Mouse (Mus musculus) adrenal gland, postnatal 4 days (tissue): ENCODE data around the gene Gpr87. TPM values are rescaled to one million over a fixed set of nuclear protein-coding genes. Genes with fewer than 3 reads are reported as not detected.
"Not testable (repeated sequence)": the region's sequence is repeated elsewhere in the genome, so short reads cannot be mapped to it uniquely, and the experiment has no call there.

Experiments
- DNase-seq, 2 experiments: peaks; one replicate each; pipeline ENCODE4 v3.0.0; 2021 to 2022; ENCODE audit warnings: low spot score in 2 of 2, mixed read lengths in 2 of 2
- total RNA-seq, 2 experiments: library from RNA; stranded (reverse); gene quantifications; 2 replicates each; pipeline ENCODE4 v1.2.3; 2021

Gene Gpr87
- total RNA-seq, 2 experiments from 2014 or later = not detected

DNA sequence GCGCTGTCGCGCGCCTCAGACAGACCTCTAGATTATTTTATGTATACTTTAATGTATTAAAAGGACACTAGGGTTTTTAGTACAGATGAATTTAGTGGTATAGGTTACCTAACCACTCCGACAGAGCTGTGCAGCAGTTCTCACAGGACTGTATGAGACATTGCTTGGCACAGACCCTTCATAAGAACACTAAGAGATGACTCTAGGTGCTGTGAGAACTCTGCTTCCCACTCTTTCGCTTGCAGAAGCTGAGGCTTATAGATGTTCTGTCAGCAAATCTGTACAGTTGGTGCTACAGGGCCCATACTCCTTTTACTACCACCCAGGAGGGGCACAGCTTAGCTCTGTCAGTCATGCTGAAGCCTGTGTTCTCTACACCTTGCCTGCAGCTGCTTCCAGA lies 3.2 kb downstream of the Gpr87 start:
- DNase-seq = no peak

DNA sequence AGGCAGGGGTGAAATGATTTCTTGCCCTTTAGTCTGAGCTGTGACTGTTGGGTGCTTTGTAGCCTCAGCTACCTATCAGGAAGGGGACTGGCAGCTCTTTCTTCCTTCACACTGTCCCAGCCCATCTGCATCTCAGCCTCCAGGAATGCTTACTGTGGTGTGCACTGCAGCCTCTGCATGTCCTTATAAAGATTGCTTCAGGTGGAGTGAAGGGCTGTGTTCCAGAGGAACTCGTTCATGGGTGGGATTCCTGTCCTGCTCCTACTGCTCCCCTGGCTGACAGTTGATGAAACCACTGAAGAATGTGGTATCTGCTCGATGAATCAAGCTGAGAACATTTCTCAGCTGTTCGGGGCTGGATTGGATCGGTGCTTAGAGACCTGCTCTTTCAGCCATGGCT lies 7.6 kb downstream of the Gpr87 start:
- DNase-seq = no peak

DNA sequence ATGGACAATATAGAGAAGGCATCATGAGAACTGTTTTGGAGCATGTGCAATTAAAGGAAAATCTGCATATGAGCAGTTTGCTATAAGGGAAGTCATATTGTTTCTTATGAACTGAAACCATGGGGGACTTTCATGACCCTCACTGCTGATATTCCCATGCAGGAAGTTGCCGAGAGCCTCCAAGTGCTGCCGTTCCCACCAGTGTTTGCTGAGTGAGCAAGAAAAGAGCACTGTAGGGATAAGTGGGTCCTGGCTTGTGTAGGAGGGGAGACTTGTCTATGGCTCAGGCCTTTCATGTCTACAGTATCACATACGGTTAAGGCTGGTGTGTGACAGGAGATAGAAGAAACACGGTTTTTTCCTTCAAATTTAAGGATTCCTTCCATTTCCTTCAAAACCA lies 9.2 kb downstream of the Gpr87 start:
- no peak for DNase-seq

DNA sequence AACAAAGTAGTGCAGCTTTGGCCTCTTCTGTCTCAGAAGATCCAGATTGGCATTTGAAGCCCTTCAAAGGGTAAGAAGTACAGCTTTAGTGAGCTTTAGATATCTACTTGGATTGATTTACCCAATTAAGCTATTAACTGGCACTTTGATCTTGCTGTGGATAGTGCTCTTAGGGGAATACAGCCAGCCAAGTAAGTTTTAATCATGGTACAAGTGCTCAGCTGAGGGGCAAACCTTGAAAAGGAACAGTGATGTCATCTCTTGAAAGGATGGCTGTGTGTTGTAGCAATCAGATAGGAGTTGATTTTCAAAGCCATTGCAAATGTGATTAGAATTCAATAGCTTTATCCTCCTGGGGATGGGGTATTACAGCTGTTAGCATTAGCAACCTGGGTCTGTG lies 12.8 kb downstream of the Gpr87 start:
- no peak for DNase-seq

DNA sequence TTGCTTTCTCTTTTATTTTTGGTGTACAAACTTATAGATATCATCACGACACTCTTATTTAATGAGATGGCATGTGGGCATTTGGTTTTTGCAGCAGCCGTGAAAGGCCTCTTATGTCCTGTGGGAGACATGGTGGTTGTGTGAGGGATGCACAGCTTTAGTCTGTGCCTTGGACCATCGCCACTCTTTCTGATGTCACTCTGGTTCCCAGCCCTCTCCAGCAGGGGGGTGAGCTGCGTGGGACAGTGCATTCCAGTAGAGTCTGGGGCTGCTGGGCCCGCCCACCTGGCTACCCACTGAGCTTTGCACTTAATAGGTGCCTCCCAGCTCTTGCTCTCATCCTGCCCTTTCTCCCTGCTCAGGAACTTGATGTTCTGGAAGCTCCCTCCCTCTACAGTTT lies 13.8 kb downstream of the Gpr87 start:
- no peak for DNase-seq

DNA sequence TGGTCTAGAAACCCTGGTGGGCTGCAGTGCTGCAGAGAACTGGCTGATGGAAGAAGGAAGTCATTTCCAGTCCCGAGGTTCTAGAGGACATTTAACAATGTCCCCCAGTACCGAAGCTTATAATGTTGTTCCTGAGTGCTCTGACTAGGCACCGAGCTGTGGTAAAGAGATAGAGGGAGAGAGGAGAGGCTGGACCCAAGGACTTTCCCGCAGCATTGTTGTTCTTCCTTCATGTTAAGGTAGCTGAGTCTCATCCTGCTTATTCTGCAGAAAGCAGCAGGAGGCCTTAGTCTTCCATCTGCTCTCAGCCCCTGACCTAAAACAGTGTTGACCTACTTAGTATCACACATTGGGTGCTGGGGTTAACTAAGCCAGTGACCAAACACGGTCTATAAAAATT lies 18.0 kb downstream of the Gpr87 start:
- no peak for DNase-seq

DNA sequence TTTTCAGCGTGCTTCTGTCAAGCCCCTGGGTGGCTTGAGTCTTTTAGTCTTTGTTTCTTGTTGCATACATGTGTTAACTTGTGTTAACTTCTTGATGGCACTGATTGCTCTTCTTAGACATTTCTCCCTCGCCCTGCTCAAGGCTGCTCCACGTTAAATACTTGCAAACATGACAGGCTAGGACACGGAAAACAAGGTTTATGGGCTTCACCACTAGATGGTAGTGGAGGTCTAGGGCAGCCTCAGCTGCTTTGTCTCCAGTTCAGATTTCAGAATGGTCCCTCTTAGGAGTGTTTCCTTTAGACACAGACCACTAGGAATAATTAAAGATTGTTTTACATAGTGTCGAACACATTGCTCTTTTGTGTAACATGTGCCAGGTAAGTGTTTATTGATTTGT lies 19.7 kb downstream of the Gpr87 start:
- no peak for DNase-seq

DNA sequence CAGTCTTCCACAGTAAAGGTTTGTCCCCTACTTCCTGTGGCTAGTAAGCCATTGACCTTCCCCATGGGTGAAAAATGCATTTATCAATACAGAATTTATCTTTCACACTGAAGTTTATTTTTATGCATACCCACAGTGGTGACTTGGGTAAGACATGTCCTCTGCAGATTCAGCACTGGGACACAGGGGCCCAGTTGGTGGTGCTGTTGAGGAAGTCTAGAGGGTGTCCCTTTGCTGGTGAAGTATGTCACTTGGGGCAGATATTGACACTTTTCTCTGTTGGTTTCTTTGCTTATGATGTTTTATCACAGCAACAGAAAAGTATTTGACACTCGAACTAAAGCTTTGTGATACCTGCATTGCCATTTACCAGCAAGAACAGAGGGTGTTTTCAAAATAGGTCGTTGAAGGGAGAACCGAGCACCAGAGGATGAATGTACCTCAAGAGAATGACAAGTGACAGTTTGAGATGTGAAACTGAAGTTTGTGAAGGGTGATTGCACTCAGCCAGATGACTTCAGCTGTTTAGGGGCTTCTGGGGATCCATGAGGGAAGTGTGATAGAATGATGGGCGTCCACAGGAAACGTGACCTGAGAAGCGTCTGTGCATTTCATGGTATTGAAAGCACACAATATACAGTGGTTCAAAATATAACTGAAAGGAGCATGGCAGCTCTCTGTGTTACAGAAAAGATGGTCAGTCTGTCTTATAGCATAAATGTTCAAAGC lies 20.3 kb downstream of the Gpr87 start:
- no peak for DNase-seq

DNA sequence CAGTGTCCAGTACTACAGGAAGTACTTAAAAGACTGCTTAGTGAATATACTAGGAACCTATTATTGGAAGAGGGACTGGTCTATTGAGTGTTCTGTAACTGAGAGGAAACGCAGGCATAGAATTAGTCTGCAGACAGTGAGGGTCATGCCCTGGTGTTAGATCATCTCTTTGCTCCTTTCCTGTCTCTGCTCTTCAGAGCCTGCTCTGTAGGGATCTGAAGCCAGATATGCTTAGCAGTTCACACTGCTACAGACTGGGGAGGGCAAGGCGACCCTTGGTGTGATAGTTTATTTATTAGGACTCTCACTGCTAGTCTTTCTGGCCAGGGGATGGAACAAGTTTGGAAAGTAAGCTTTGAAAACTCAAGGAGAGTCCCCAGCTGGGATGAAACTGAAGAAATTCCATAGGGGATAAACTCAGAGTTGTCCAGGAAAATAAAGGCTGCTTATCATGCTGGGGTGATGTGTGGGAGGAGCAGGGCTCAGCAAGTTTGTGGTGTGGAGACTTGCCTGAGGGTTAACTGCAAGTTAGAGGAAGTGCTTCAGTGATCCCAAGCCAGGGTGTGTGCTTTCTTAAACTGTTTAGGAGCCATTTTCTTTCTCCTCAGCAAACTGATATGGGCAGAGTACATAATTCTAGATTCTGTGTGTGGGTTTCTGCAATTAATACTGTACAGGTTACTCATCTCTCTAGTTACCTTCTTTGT lies 24.8 kb downstream of the Gpr87 start:
- no peak for DNase-seq

DNA sequence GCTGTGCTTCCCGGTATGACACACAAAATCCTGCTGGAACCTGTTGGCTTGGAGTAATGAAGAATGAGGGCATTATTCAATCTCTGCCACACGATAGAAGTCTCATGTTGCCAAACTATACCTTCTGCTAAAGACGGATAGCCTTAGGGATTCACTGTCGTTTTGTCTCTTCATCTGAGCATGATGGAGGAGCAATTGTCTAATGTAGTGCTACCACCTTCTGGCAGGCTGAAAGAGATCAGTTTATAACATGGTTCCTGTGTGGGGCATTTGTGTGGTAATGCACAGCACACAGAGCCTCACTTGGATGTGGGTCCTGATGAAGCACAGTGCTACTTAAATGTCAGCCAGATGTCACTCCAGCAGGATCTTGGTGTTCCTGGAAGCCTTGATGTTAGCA lies 25.7 kb downstream of the Gpr87 start:
- DNase-seq = no peak

DNA sequence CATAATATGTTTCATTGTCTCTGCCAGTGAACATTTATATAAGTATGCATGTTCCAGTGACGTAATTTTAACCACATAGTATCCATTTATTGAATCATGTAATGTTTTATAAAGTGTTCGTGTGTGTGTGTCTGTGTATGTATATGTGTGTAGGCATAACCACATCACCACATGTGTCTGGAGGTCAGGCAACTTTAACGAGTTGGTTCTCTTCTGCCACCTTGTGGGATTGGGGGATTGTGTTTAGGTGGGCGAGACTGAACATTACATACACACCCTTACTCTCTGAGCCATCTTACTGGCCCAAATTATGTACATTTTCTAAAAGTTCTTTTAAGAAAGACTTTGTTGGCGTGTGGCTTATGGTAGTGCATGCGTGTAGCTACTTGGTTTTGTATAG lies 26.4 kb downstream of the Gpr87 start:
- no peak for DNase-seq

DNA sequence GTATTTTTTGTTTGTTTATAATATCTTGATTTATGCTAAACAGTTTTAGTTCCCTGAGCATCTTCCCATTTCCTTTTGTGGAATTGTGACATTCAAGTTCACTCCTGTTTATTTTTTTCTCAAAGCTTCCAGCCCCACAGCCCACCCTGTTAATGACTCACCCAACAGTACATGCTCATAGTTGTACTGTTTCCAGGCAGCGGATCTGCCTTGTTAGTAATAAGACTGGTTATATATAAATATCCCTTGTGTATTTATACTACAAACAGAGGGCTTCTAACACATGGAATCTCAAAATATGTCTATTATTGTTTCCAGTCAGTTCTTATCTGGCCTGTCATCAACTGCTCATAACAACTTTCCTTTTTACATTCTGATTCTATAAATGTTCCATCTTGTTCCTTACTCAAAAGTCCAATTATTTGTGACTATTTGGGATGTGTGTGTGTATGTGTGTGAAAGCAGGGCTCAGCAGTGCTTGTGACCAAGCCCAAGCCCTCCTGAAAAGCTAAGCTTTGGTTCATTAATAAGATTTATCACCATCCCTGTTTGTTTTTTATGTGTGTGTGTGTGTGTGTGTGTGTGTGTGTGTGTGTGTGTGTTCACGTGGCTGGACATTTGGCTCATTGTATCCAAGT lies 27.4 kb downstream of the Gpr87 start:
- no peak for DNase-seq

DNA sequence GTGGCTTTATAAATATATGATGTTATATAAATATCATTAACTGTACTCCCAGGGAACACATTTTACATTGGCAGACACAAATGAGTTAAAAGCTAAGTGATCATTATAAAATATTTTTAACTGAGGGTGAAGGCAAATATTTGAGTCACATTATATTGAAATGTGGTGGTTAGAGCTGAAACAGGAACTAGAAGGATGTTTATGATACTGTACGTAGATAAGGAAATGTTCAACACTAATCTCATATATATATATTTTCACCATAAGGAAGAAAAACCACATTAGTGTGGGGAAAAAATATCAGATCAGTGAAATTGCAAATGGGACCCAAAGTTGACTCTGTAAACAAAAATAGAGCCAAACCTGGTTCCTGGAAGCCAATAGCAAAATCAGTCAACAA lies 34.4 kb downstream of the Gpr87 start:
- no peak for DNase-seq

DNA sequence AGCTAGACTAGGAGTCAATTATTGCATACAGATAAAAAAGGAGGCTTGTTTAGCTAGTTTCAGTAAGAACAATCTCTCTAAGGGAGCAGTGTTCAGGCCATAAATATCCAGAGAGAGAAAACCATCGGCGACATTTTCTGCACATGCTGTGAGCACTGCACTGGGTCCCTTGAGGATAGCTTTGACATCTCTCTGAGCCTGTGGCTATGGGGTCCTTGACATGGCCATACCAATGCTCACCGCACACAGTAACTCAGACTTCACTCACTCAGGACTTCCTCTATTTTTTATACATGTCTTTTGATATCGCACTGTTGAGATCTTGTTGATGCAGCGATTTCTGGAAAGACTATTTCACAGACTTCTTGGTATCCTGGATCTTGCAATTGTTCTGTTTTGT lies 37.9 kb downstream of the Gpr87 start:
- DNase-seq = no peak

DNA sequence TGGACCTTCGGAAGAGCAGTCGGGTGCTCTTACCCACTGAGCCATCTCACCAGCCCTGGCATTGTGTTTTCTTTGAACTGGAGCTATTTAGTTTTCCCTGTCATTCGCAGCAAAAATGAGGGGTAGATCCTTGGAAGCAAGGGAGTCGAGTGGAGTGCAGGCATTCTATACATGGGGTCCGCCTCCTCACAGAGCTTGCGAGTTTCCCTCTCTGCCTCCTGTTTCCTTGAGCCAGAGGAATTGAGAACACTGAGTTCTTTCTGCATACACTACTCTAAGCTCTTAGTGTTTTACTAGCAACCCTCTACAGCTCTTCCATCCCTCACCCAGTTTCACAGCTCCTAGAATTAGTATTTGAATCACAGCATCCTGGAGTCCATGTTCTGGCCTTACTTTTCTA lies 39.5 kb downstream of the Gpr87 start:
- no peak for DNase-seq

DNA sequence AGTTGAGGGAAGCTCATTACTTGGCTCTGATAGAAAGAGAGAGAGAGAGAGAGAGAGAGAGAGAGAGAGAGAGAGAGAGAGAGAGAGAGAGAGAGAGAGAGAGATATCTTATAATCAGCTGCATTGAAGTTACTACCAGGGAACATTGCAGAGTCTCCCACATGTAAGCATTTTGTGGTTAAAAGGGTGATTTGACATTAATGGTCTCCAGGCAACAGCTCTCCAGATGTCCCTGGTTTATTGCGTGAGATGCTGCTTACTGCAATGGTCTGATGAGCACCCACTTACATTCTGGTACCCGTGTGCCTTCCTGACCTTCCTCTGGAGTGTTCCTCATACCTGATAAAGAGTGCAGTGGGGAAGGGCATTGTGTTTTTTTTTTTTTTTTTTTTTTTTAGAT lies 40.0 kb downstream of the Gpr87 start:
- DNase-seq = no peak

DNA sequence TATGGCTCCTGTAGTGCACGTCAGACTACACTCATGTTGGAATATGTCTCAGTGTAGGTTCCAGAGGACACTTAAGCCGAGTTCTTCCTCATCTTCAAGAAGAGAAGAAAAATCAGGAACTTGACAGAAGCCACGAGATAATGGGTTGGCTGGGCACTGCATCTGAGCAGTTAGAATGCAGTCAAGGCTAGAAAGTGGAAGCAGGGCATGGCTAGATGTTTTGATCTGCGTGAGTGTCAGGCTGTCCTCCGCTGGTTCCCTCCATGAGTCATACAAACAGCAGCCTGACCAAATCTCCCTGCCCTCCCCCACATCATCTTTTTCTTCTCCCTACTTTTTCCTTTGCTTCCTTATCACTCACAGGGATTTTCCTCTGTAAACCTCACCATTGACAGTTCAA lies 41.5 kb downstream of the Gpr87 start, which contains the start of gene P2ry14:
Gene P2ry14 (minus strand): TSS at position 195 of the 400 bp plus-strand sequence.
- DNase-seq = no peak

DNA sequence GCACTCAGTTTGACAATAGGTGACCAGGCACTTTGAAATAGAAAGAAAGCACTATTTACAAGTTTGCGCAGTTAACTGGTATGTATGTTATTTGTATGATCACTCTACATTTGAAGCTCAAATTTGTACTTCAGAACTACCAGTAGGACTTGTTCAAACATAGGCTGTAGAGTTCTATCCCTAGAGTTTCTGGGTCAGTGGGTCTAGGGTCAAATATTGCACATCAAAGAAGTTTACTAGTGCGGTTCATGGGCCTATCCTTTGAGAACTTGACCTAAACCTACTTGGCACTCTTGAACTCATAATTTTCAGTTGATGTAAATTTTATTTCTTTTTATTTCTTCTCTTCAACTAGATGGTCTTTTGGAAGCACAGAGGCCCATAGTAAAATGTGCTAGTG lies 44.3 kb downstream of the Gpr87 start:
- no peak for DNase-seq

DNA sequence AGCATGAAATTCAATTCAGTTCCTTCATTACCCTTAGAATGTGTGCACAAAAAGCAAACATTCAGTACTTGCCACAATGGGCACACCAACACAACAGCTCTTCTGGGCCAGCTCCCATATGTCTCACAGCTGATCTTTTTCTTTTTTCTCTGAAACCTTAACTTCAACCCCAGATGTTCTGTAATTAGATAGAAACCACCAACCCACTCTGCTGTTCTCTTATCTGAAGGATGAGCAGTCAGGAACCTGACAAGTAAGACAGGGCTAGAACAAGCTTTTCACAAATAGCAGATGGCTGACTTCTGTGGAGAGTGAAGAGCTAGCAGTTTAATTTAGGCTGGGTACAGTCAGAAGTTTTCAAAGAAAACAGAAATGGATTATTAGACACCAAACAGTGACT lies 45.3 kb downstream of the Gpr87 start:
- DNase-seq = no peak

DNA sequence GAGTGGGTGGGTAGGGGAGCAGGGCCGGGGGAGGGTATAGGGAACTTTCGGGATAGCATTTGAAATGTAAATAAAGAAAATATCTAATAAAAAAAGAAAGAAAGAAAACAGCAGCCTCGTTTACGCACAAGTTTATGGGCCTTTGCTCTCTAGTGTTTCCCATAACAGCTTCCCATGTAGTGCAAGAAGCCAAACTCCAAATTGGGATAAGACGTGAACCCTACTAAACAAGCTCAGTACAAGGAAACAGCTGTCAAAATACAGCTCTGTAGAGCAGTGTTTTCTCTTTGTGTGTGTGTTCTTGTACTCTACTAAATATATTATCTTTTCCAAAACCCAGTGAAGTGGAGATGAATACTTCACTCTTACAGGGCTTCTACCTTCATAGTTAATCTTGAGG lies 49.7 kb downstream of the Gpr87 start:
- no peak for DNase-seq

DNA sequence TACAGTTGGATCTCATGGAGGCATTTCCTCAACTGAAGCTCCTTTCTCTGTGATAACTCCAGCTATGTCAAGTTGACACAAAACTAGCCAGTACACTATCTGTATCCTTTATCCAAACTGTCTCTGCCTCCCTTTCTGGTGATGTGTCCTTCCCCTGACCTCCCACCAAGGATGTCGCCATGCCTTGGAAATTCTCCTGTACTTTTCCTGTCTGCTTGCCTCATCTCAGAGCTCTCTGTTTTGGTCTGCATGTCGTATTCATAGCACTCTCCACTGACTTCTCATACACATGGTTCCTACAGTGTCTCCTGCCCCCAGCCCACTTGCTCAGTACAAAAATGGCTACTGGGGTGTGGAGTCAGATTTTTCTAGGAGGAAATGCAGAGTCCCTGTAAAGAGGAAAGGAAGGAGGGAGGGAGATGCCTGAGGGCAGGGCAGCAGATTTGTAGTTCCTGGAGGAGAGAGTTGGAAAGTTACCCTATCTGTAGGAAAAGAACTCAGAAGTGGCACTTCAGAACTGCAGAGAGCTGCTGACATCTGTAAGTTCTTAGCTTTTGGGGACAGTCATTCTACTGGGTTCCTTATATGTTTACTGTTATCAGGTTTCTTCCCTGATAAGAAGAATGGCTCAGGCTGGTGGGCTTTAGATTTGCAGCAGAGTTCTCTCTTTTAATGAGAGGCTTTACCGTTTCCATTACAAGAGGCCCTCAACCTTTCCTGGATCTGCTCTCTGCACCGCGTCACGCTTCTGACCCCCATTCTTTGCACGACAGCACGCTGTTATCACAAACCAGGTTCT lies 53.2 kb downstream of the Gpr87 start:
- DNase-seq = no peak

DNA sequence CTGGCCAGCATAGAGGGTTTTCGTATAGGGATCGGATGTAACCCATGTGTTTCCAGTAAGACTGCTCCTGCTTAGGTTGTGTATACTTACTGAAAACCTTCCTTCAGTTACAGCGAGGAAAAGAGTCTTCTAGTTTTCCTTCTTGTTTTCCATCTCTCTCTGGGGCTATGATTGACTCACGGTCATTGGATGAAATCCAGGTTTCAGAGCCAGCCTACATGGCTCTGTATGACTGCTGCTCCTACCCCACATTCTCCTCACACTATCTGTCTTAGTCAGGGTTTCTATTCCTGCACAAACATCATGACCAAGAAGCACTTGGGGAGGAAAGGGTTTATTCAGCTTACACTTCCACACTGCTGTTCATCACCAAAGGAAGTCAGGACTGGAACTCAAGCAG lies 54.0 kb downstream of the Gpr87 start:
- DNase-seq = not testable (repeated sequence)
